Mouse (Mus musculus) lung, adult 18-20 months (tissue): Measurements from ENCODE around the gene Slc9a9.
A peak's percentile ranks its signal among the peaks of the same experiment; 100 is the strongest.
"Not testable (repeated sequence)": the region's sequence is repeated elsewhere in the genome, so short reads cannot be mapped to it uniquely, and the experiment has no call there.

Source experiments
- DNase-seq, 2 experiments: peaks; one replicate each; pipeline ENCODE4 v3.0.0; 2022; ENCODE audit warnings: mixed read lengths in 2 of 2

Slc9a9 gene

GRCm38 (mm10) chr9:94669791-94670577 is at the start of gene Slc9a9:
Slc9a9 (plus strand) TSS chr9:94669909.
- peak; percentile 7 to 16 for DNase-seq

GRCm38 (mm10) chr9:94620342-94620741 is 49.4 kb upstream of the Slc9a9 start:
- DNase-seq, result no peak

DNA sequence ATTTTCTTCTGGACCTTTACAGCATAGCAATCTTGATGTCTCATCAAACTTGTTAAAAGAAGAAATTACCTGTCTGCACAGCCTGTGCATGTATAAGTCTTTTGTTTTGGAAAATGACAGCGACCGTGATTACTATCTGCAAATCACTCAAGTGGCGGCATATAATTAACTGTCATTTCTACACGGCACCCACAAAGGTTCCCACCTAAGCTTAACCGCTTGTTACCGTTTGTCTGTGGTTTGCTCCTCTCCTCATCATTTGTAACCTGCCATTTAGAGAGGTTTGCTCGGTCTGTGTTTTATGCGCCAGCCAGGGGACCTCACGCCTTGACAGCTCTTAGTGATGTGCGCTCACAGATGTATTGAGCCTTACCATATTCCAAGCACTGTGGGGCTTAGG is 48.9 kb upstream of the Slc9a9 start:
- no peak for DNase-seq

DNA sequence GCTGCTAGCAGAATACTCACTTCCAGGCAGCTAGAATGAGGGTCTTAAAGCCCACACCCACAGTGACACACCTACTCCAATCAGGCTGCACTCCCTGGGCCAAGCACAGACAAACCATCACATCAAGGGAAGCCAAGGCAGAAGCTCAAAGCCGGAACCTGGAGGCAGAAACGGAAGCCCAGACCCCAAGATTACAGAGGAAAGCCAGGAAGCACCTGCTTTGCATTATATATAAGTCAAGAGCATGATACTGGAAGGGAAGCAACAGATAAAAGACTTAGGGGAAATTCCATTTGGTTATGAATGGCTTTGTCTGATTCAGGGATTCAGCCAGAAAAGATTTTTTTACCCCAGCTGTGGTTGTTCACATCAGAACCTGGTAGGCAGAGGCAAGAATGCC is 47.8 kb upstream of the Slc9a9 start:
- DNase-seq, result no peak

- DNase-seq, result peak; percentile 7 to 30
Measured at GRCm38 (mm10) chr9:94626737-94627136, 43.0 kb upstream of the Slc9a9 start.

DNA sequence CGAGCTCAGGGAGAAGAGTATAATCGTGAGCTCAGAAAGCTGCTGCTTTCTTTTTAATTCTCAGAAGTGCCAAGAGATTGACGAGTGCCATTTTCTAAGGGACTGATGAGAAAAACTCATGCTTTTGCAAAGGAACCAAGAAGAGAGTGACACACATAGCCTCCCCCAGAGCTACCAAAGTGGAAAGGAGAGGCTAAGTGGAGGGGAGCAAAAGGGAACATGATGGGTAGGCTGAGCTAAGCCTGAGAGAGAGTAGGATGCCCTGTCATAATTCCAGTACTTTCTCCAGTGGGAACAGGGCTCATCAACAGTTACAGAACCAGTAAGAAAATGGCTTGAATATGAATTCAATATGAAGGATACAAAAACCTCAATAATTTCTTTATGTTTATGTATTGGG is 40.8 kb upstream of the Slc9a9 start:
- DNase-seq, result no peak

DNA sequence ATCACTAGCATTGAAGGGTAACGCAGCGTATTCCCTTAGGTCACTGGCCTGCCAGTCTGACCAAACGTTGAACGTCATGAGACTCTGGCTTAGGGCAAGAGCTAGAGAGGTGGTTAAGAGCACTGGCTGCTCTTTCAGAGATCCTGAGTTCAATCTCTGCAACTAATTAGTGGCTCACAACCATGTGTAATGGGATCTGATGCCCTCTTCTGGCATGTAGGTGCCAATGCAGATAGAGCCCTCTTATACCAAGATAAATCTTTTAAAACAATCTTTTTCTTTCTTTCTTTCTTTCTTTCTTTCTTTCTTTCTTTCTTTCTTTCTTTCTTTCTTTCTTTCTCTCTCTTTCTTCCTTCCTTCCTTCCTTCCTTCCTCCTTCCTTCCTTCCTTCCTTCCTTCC is 35.4 kb upstream of the Slc9a9 start:
- not testable (repeated sequence) for DNase-seq

DNA sequence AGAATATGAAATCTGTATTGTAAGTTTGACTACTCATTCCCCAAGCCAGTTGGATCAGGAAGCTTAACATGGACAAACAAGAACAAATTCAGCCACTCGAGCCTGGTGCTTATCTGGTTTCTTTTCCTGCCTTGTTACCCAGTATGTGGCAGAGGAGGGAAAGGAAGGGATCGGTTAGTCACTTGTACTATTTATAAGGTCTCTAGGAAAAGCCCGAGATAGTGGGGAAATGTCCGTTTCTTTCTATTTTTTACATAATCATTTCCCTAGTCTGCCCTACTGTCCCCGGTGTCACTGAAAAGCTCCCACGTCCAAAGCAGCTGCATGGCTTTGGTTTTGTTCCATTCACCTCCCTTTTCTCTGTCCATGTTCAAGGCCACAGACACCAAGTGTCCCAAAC is 24.1 kb upstream of the Slc9a9 start:
- no peak for DNase-seq

DNA sequence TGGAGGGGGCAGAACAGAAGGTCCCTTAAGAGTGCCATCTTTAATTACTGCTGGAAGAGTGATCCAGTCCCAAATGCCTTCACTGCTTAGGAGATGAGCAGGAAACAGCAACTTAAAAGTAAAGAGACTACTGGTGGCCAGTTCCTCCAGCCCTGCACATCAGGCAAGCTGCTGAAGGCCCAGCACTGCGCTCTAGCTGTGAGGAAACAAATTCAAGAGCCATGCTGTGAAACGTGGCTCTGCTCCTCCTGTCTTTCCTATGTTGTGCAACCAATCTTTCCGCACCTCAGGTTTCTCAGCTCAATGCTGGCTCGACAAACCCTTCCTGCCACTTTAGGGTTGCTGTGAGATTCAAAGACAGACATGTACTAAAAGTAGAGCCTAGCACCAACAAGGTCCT is 22.3 kb upstream of the Slc9a9 start:
- no peak for DNase-seq

GRCm38 (mm10) chr9:94649991-94650390 is 19.7 kb upstream of the Slc9a9 start:
- DNase-seq, result no peak

GRCm38 (mm10) chr9:94653198-94653597 is 16.5 kb upstream of the Slc9a9 start:
- no peak for DNase-seq

- DNase-seq, result no peak
Measured at GRCm38 (mm10) chr9:94653827-94654226, 15.9 kb upstream of the Slc9a9 start.

DNA sequence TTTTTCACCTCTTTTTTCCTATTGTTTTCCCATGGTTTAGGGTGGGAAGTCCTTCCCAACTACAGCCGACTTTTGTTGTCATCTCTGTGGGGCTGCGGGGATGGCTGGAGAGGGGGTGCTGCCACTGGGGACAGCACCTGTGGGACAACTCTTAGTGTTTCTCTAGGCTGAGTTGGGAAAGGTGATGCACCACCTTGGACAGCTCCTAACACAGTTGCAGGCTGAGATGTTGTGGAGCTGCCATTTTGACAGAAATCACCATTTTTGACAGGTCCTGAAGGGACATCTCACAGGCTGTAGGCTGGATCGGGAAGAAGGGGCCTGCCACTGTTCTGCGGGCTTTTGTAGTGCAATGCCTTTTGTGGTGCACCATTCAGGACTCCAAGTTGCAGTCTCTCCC is 13.4 kb upstream of the Slc9a9 start:
- no peak for DNase-seq

DNA sequence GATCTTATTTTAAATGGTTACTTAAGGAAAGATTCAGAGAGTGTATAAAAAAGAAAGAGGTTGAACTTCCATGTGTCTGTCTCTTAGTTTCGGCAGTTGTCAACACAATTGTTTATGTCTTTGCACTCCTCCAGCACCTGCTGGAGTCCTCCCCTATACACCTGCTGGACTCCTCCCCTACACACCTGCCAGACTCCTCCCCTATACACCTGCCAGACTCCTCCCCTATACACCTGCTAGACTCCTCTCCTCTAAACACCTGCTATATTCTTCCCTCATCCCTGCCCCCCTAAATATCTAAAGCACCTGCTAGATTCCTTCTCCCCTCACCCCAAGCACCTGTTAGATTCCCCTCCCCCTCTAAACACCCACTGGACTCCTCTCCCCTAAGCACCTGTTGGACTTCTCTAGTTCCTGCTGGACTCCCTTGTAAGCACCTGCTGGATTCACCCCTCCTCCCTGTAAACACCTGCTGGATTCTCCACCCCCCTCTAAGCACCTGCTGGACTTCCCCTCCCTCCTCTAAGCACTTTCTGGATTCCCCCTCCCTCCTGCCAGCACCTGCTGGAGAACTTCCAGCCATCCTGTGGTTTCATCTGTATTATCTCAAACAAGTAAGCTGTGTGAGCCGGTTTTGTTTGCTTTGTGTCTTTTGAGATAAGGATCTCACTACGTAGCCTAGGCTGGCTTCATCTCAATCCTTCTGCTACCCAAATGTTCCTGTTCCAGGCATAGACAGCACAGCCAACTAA is 10.1 kb upstream of the Slc9a9 start:
- peak; percentile 64 to 79 for DNase-seq

DNA sequence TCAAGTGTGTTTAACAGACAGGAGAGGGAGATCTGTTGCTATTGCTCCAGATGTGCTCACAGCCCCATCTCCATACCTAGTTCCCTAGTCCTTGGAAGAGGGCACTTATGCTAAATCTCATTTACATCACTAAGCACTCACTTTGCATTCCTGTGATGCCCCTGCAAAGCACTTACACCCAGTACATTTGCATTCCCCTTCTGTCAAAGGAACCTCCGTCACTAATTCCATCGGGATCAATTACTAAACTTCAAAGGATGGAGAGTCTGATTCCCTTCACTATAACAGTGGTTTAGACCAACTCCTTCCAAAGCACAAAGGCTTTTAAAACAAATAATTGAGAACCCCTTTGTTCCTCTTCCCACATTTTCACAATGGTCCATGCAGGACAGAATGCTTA is 7.9 kb upstream of the Slc9a9 start:
- no peak for DNase-seq

DNA sequence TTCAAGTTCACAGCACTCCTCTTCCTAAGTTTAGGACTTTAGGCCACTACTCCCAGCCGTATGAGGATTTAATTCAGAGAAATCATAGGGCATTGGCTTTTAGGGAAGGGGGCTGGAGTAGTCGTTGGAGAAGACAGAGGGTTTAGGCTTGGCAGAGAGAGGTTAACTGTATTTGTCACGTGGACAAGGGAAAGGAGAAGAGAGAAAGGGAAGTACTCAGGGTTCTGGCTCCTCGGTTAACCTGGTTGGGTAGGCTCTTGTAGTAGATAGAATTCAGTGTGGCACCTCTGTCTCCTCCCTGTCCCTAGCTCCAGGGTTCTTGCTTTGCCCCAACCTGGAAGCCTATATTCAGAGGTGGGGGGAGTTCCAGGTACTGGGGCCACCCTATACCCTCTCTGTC is 4.5 kb upstream of the Slc9a9 start:
- DNase-seq, result no peak

GRCm38 (mm10) chr9:94668589-94668988 is 1.1 kb upstream of the Slc9a9 start:
- peak; percentile 19 to 40 for DNase-seq

- no peak for DNase-seq
Measured at GRCm38 (mm10) chr9:94670704-94671103, 995 bp downstream of the Slc9a9 start.

DNA sequence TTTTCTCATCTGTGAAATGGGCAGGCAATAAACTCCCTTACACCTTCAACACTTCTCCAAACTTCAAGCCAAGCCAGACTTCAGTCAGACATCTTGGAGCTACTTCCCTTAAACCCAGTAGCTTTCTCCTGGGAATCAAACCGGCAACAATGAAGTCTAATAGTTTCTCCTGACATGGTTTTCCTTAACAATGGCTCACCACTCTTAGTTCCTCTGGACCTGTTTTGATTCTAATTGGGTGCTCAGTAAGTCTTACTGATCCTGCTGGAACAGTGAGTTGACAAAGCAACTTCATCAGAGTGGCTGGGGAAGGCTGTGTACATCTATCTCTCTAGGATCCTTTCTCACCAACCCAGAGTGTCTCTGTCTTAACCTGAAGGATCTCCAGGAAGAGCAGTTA is 5.0 kb downstream of the Slc9a9 start:
- DNase-seq, result no peak

GRCm38 (mm10) chr9:94678021-94678655 is 8.4 kb downstream of the Slc9a9 start:
- DNase-seq, result no peak

GRCm38 (mm10) chr9:94680468-94681094 is 10.9 kb downstream of the Slc9a9 start:
- no peak for DNase-seq

DNA sequence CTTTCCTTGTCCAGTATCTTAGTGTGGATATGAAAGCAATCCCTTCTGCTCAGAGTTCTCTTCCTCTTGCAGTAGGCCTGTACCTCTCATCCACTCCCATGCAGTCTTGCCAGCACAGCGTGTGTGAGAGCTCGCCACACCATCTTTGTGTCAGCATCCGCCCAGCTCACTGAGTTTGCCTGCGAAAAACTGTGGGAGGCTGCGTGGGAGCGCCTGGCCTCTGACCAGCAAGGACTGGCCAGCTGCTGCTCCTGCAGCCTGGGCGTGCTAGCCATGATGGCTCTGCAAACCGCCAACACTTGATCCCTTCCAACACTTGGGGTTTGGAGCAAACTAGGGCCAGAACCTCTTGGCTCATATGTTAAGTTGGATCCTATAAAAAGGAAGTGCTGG is 11.4 kb downstream of the Slc9a9 start:
- no peak for DNase-seq

- no peak for DNase-seq
Measured at GRCm38 (mm10) chr9:94682260-94682659, 12.6 kb downstream of the Slc9a9 start.
